Mouse (Mus musculus): ENCODE data around the gene Prkci. TPM values are rescaled to one million over a fixed set of nuclear protein-coding genes. Genes with fewer than 3 reads are reported as not detected.

Prkci gene
- polyA plus RNA-seq, 1 experiment from 2014 or later, result 22.1 TPM

GRCm38 (mm10) chr3:30999401-31000017 is 4.0 kb downstream of the Prkci start:
- Histone ChIP-seq H3K4me3 (no peak overlapping the region), H3K27ac (no peak overlapping the region), H3K4me2 (no peak overlapping the region), H3K4me1 (peaks cover 26% of the 10 kb centered on the region), H3K36me3 (ENCODE audit: poor library complexity, severe bottlenecking) (no peaks in the 10 kb centered on the region), H3K27me3 (no peaks in the 10 kb centered on the region), H3K9ac (no peak overlapping the region), H3K9me3 (replicated peaks) (no peaks in the 10 kb centered on the region)
- 67% methylated on average over 10 of the region's 10 CpGs for WGBS
- no peak for ATAC-seq

GRCm38 (mm10) chr3:31000018-31000407 is 4.5 kb downstream of the Prkci start:
- Histone ChIP-seq H3K9ac (peak overlapping the region; percentile 30; the same call in 1 of the 2 replicates), H3K9me3 (replicated peaks) (no peaks in the 10 kb centered on the region), H3K4me2 (no peak overlapping the region), H3K36me3 (ENCODE audit: poor library complexity, severe bottlenecking) (no peaks in the 10 kb centered on the region), H3K4me1 (peaks cover 21% of the 10 kb centered on the region; the same call in 1 of the 2 replicates), H3K27me3 (no peaks in the 10 kb centered on the region), H3K27ac (no peak overlapping the region), H3K4me3 (no peak overlapping the region)
- 56% methylated on average over 4 of the region's 4 CpGs for WGBS
- ATAC-seq, result no peak

- no peak overlapping the region for H3K4me3 ChIP-seq
- 60% methylated on average over 3 of the region's 3 CpGs for WGBS
Measured at GRCm38 (mm10) chr3:31001048-31001676, 5.6 kb downstream of the Prkci start.

GRCm38 (mm10) chr3:31004320-31005209 is 9.0 kb downstream of the Prkci start:
- Histone ChIP-seq H3K27ac (no peak overlapping the region), H3K27me3 (no peaks in the 10 kb centered on the region), H3K9me3 (replicated peaks) (no peaks in the 10 kb centered on the region), H3K4me2 (no peak overlapping the region), H3K36me3 (ENCODE audit: poor library complexity, severe bottlenecking) (no peaks in the 10 kb centered on the region), H3K9ac (no peak overlapping the region), H3K4me3 (no peak overlapping the region), H3K4me1 (peaks cover 5% of the 10 kb centered on the region; the same call in 1 of the 2 replicates)
- ATAC-seq, result no peak
- WGBS, result 74% methylated on average over 6 of the region's 6 CpGs

More at GRCm38 (mm10) chr3:31001048-31001676, 5.6 kb downstream of the Prkci start:
- Histone ChIP-seq H3K9me3 (replicated peaks) (no peaks in the 10 kb centered on the region), H3K4me1 (peaks cover 21% of the 10 kb centered on the region; the same call in 1 of the 2 replicates), H3K36me3 (ENCODE audit: poor library complexity, severe bottlenecking) (no peaks in the 10 kb centered on the region), H3K9ac (no peak overlapping the region), H3K27ac (no peak overlapping the region), H3K27me3 (no peaks in the 10 kb centered on the region), H3K4me2 (no peak overlapping the region)
- ATAC-seq, result no peak

- WGBS, result 86% methylated on average over 2 of the region's 2 CpGs
- H3K4me1 ChIP-seq, result peaks cover 6% of the 10 kb centered on the region; the same call in 1 of the 2 replicates
- no peak for ATAC-seq
Measured at GRCm38 (mm10) chr3:31014374-31014773, 18.8 kb downstream of the Prkci start.

GRCm38 (mm10) chr3:31015682-31016443 is 20.3 kb downstream of the Prkci start:
- peaks cover 6% of the 10 kb centered on the region; the same call in 1 of the 2 replicates for H3K4me1 ChIP-seq
- no peak overlapping the region for H3K27ac ChIP-seq
- no peaks in the 10 kb centered on the region for H3K36me3 ChIP-seq (ENCODE audit: poor library complexity, severe bottlenecking)
- H3K9me3 ChIP-seq (replicated peaks), result no peaks in the 10 kb centered on the region
- ATAC-seq, result 0 out of 2 replicates have a peak, but pooled peaks have one; percentile 8
- H3K4me2 ChIP-seq, result no peak overlapping the region
- no peak overlapping the region for H3K9ac ChIP-seq
- WGBS, result 84% methylated on average over 10 of the region's 10 CpGs
- no peak overlapping the region for H3K4me3 ChIP-seq
- H3K27me3 ChIP-seq, result no peaks in the 10 kb centered on the region

More at GRCm38 (mm10) chr3:31014374-31014773, 18.8 kb downstream of the Prkci start:
- Histone ChIP-seq H3K27ac (no peak overlapping the region), H3K4me3 (no peak overlapping the region), H3K36me3 (ENCODE audit: poor library complexity, severe bottlenecking) (no peaks in the 10 kb centered on the region), H3K4me2 (no peak overlapping the region), H3K9me3 (replicated peaks) (no peaks in the 10 kb centered on the region), H3K27me3 (no peaks in the 10 kb centered on the region), H3K9ac (no peak overlapping the region)

GRCm38 (mm10) chr3:31016594-31017196 is 21.1 kb downstream of the Prkci start:
- H3K4me3 ChIP-seq, result no peak overlapping the region
- peaks cover 6% of the 10 kb centered on the region; the same call in 1 of the 2 replicates for H3K4me1 ChIP-seq
- H3K27me3 ChIP-seq, result no peaks in the 10 kb centered on the region
- ATAC-seq, result no peak
- H3K9me3 ChIP-seq (replicated peaks), result no peaks in the 10 kb centered on the region
- no peak overlapping the region for H3K27ac ChIP-seq
- H3K9ac ChIP-seq, result no peak overlapping the region
- H3K4me2 ChIP-seq, result no peak overlapping the region
- H3K36me3 ChIP-seq (ENCODE audit: poor library complexity, severe bottlenecking), result no peaks in the 10 kb centered on the region
- WGBS, result 53% methylated on average over 9 of the region's 9 CpGs

- 58% methylated on average over 4 of the region's 4 CpGs for WGBS
- peak; percentile 53; the same call in 1 of the 2 replicates for ATAC-seq
- Histone ChIP-seq H3K9ac (no peak overlapping the region), H3K4me2 (no peak overlapping the region), H3K9me3 (replicated peaks) (no peaks in the 10 kb centered on the region), H3K27me3 (no peaks in the 10 kb centered on the region), H3K4me3 (no peak overlapping the region), H3K27ac (no peak overlapping the region), H3K4me1 (peaks cover 6% of the 10 kb centered on the region; the same call in 1 of the 2 replicates), H3K36me3 (ENCODE audit: poor library complexity, severe bottlenecking) (peaks cover 4% of the 10 kb centered on the region; the same call in 1 of the 2 replicates)
Measured at GRCm38 (mm10) chr3:31017652-31018051, 22.1 kb downstream of the Prkci start.

GRCm38 (mm10) chr3:31019287-31019686 is 23.7 kb downstream of the Prkci start:
- WGBS, result 97% methylated on average over 1 of the region's 1 CpGs
- no peak overlapping the region for H3K9ac ChIP-seq
- H3K27me3 ChIP-seq, result no peaks in the 10 kb centered on the region
- ATAC-seq, result no peak
- H3K27ac ChIP-seq, result no peak overlapping the region
- H3K9me3 ChIP-seq (replicated peaks), result no peaks in the 10 kb centered on the region
- peaks cover 6% of the 10 kb centered on the region; the same call in 1 of the 2 replicates for H3K4me1 ChIP-seq
- H3K4me2 ChIP-seq, result no peak overlapping the region
- H3K4me3 ChIP-seq, result no peak overlapping the region
- H3K36me3 ChIP-seq (ENCODE audit: poor library complexity, severe bottlenecking), result peaks cover 4% of the 10 kb centered on the region; the same call in 1 of the 2 replicates

- Histone ChIP-seq H3K4me3 (no peak overlapping the region), H3K4me1 (peaks cover 6% of the 10 kb centered on the region; the same call in 1 of the 2 replicates), H3K36me3 (ENCODE audit: poor library complexity, severe bottlenecking) (peaks cover 4% of the 10 kb centered on the region; the same call in 1 of the 2 replicates), H3K9ac (no peak overlapping the region), H3K27me3 (no peaks in the 10 kb centered on the region), H3K4me2 (no peak overlapping the region), H3K9me3 (replicated peaks) (no peaks in the 10 kb centered on the region), H3K27ac (no peak overlapping the region)
- WGBS, result 92% methylated on average over 5 of the region's 5 CpGs
- ATAC-seq, result no peak
Measured at GRCm38 (mm10) chr3:31019793-31020447, 24.4 kb downstream of the Prkci start.
